Mouse (Mus musculus) liver, embryonic 14 days (tissue): ENCODE data around the gene Postn. TPM values are rescaled to one million over a fixed set of nuclear protein-coding genes. Genes with fewer than 3 reads are reported as not detected.

Experiments used
- polyA plus RNA-seq: library from polyadenylated mRNA; depleted of rRNA; stranded (reverse); fragments of >200 nt; gene quantifications from 2 replicates; pipeline ENCODE4 v1.2.3, GENCODE M21; 2012; rRNA removed

The Postn gene
- polyA plus RNA-seq: 14.9 and 28.8 TPM in 2 replicates

GRCm38 (mm10) chr3:54360897-54361296 is at the start of gene Postn:
Postn (plus strand) TSS chr3:54361109.

Other genes starting within 250 kb of the Postn start
- 0.02 TPM in 2 replicates for gene Trpc4, start 205.1 kb upstream of the Postn start, polyA plus RNA-seq